Mouse (Mus musculus) heart, postnatal 0 days (tissue): Measurements from ENCODE around the gene Rasal1. TPM values are rescaled to one million over a fixed set of nuclear protein-coding genes. Genes with fewer than 3 reads are reported as not detected.

Experiments used
- ATAC-seq: fragments of 200-750 bp; cut with Nextera tagmentation; 2 replicates; pipeline ENCODE4 v1.8.0; 2017; ENCODE audit warnings: low read depth, moderate number of reproducible peaks, moderate library complexity; ENCODE audit not compliant: insufficient read depth
- DNase-seq: peaks from one replicate; pipeline ENCODE4 v3.0.0-alpha.2; 2016; ENCODE audit warnings: low spot score
- H3K27ac ChIP-seq: fragments of 300-500 bp; sonication (generic); 2 replicates; pipeline ENCODE4 v1.5.1; 2014; ENCODE audit warnings: low read depth, mild to moderate bottlenecking
- H3K27me3 ChIP-seq: fragments of 300-500 bp; sonication (generic); 2 replicates; pipeline ENCODE4 v1.6.1; 2014; ENCODE audit warnings: low read length, mixed read lengths; ENCODE audit not compliant: control insufficient read depth, insufficient read depth
- H3K36me3 ChIP-seq: fragments of 300-500 bp; sonication (generic); replicated peaks from 2 replicates; pipeline ENCODE4 v1.6.1; 2014; ENCODE audit warnings: low read length, mixed read lengths; ENCODE audit not compliant: control insufficient read depth, insufficient read depth
- H3K4me1 ChIP-seq: fragments of 300-500 bp; sonication (generic); 2 replicates; pipeline ENCODE4 v1.6.1; 2014; ENCODE audit warnings: antibody characterized with exemption; ENCODE audit not compliant: control insufficient read depth, insufficient read depth
- H3K4me2 ChIP-seq: fragments of 300-500 bp; sonication (generic); 2 replicates; pipeline ENCODE4 v1.6.1; 2014; ENCODE audit warnings: low read depth, mild to moderate bottlenecking, low read length, moderate library complexity
- H3K4me3 ChIP-seq: fragments of 300-500 bp; sonication (generic); 2 replicates; pipeline ENCODE4 v1.5.1; 2014; ENCODE audit warnings: low read depth, low read length
- H3K9ac ChIP-seq: fragments of 300-500 bp; sonication (generic); replicated peaks from 2 replicates; pipeline ENCODE4 v1.6.1; 2014; ENCODE audit warnings: low read depth, low read length, mixed read lengths
- H3K9me3 ChIP-seq: fragments of 300-500 bp; sonication (generic); replicated peaks from 2 replicates; pipeline ENCODE4 v1.6.1; 2016; ENCODE audit warnings: low read length; ENCODE audit not compliant: control insufficient read depth
- CTCF ChIP-seq: IDR thresholded peaks from 2 replicates; pipeline ENCODE4 v1.5.1; 2016; ENCODE audit warnings: antibody characterized with exemption, control low read depth, low read depth
- EP300 ChIP-seq: IDR thresholded peaks from 2 replicates; pipeline ENCODE4 v1.6.1; 2016; ENCODE audit warnings: antibody characterized with exemption, low read depth
- WGBS: fragments of 180-500 bp; shearing (Covaris S2); extraction: QIAGEN DNeasy Blood & Tissue Kit; methylation state at CpG from one replicate; pipeline ENCODE4 v1.1.7; 2014; 5-methylcytosine and 5-hydroxymethylcytosine counted together
- polyA plus RNA-seq: library from polyadenylated mRNA; unstranded; fragments of >200 nt; fragmentation: Nextera tagmentation; extraction: Ambion mirVana; gene quantifications from 2 replicates; pipeline ENCODE4 v1.2.1, GENCODE M21; 2015
- total RNA-seq: library from RNA; depleted of rRNA; stranded (reverse); fragments of >200 nt; gene quantifications from 2 replicates; pipeline ENCODE4 v1.2.3, GENCODE M21; 2014; ENCODE audit warnings: low replicate concordance

The Rasal1 gene
- total and polyA plus RNA-seq, 2 experiments from 2014 or later = not detected

- Histone ChIP-seq H3K36me3 (no peaks in the 10 kb centered on the region), H3K9me3 (0 out of 2 replicates have a peak, but pooled peaks cover 4% of the 10 kb centered on the region), H3K9ac (no peak overlapping the region), H3K4me3 (no peak overlapping the region), H3K4me2 (no peak overlapping the region), H3K27ac (no peak overlapping the region), H3K27me3 (no peaks in the 10 kb centered on the region), H3K4me1 (peaks cover 5% of the 10 kb centered on the region; the same call in 1 of the 2 replicates)
- ATAC-seq (no peak), DNase-seq (no peak)
- WGBS = 85% methylated on average over 7 of the region's 7 CpGs
- no peak for TF ChIP-seq EP300
- no peak for TF ChIP-seq CTCF
Measured at GRCm38 (mm10) chr5:120640094-120640493, 8.5 kb upstream of the Rasal1 start.

- Histone ChIP-seq H3K9ac (no peak overlapping the region), H3K27ac (no peak overlapping the region), H3K27me3 (peaks cover 8% of the 10 kb centered on the region; the same call in 1 of the 2 replicates), H3K4me1 (peaks cover 6% of the 10 kb centered on the region), H3K4me3 (no peak overlapping the region), H3K4me2 (no peak overlapping the region), H3K9me3 (no peaks in the 10 kb centered on the region), H3K36me3 (no peaks in the 10 kb centered on the region)
- ATAC-seq (no peak), DNase-seq (no peak)
- no peak for TF ChIP-seq CTCF
- TF ChIP-seq EP300 = no peak
- 37% methylated on average over 14 of the region's 14 CpGs for WGBS
Measured at GRCm38 (mm10) chr5:120643365-120644085, 5.1 kb upstream of the Rasal1 start.

- WGBS = 38% methylated on average over 3 of the region's 3 CpGs
- no peak overlapping the region for H3K4me3 ChIP-seq
- no peak for ATAC-seq
Measured at GRCm38 (mm10) chr5:120644227-120644626, 4.4 kb upstream of the Rasal1 start.

DNA sequence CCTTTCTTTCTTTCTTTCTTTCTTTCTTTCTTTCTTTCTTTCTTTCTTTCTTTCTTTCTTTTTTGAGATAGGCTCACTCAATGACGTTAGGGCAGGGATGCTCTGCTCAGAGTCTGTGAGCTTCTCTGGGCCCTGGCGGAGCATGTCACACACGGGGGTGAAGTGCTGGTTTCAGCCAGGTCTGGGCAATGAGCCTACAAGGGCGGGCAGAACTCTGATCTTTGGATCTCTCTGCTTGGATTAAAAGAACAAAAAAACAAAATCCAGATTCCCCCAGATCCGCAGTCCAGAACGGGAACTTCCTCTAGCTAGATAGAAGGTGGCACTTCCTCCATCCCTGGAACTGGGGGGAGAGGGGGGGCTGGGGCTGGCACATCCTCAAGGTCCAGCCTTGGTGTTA is 2.8 kb upstream of the Rasal1 start:
- no peak for DNase-seq
- 38% methylated on average over 6 of the region's 6 CpGs for WGBS
- Histone ChIP-seq H3K9ac (no peak overlapping the region), H3K4me3 (no peak overlapping the region), H3K4me1 (peaks cover 13% of the 10 kb centered on the region), H3K4me2 (no peak overlapping the region), H3K27ac (no peak overlapping the region), H3K27me3 (peaks cover 27% of the 10 kb centered on the region), H3K36me3 (no peaks in the 10 kb centered on the region), H3K9me3 (no peaks in the 10 kb centered on the region)
- ATAC-seq = no peak
- TF ChIP-seq CTCF (no peak), EP300 (no peak)

More at GRCm38 (mm10) chr5:120644227-120644626, 4.4 kb upstream of the Rasal1 start:
- no peak for DNase-seq
- TF ChIP-seq EP300 = no peak
- no peak for TF ChIP-seq CTCF
- Histone ChIP-seq H3K4me2 (no peak overlapping the region), H3K36me3 (no peaks in the 10 kb centered on the region), H3K27me3 (peaks cover 15% of the 10 kb centered on the region), H3K4me1 (peaks cover 13% of the 10 kb centered on the region), H3K9me3 (no peaks in the 10 kb centered on the region), H3K27ac (no peak overlapping the region), H3K9ac (no peak overlapping the region)

- Histone ChIP-seq H3K4me3 (no peak overlapping the region), H3K9me3 (no peaks in the 10 kb centered on the region), H3K27me3 (peaks cover 27% of the 10 kb centered on the region), H3K27ac (no peak overlapping the region), H3K9ac (no peak overlapping the region), H3K36me3 (no peaks in the 10 kb centered on the region), H3K4me2 (no peak overlapping the region), H3K4me1 (peaks cover 13% of the 10 kb centered on the region)
- TF ChIP-seq CTCF (no peak), EP300 (no peak)
- no peak for ATAC-seq
- DNase-seq = no peak
- WGBS = 68% methylated on average over 4 of the region's 4 CpGs
Measured at GRCm38 (mm10) chr5:120647361-120647760, 1.3 kb upstream of the Rasal1 start.
